Mouse (Mus musculus) forebrain, postnatal 0 days (tissue): Measurements from ENCODE around the gene Mocs3. TPM values are rescaled to one million over a fixed set of nuclear protein-coding genes. Genes with fewer than 3 reads are reported as not detected.

Experiments
- ATAC-seq: fragments of 200-750 bp; cut with Nextera tagmentation; 2 replicates; pipeline ENCODE4 v1.8.0; 2017; ENCODE audit warnings: mild to moderate bottlenecking, moderate library complexity
- DNase-seq: peaks from one replicate; pipeline ENCODE4 v3.0.0-alpha.2; 2015
- H3K27ac ChIP-seq: fragments of 300-500 bp; sonication (generic); 2 replicates; pipeline ENCODE4 v1.5.1; 2014; ENCODE audit warnings: low read depth, mild to moderate bottlenecking, antibody characterized with exemption, low read length, moderate library complexity, mixed read lengths
- H3K27me3 ChIP-seq: fragments of 300-500 bp; sonication (generic); 2 replicates; pipeline ENCODE4 v1.6.1; 2014; ENCODE audit warnings: mild to moderate bottlenecking, low read length, mixed read lengths; ENCODE audit not compliant: insufficient read depth
- H3K36me3 ChIP-seq: fragments of 300-500 bp; sonication (generic); 2 replicates; pipeline ENCODE4 v1.6.1; 2014; ENCODE audit warnings: mild to moderate bottlenecking, moderate library complexity; ENCODE audit not compliant: insufficient read depth
- H3K4me1 ChIP-seq: fragments of 300-500 bp; sonication (generic); 2 replicates; pipeline ENCODE4 v1.6.1; 2014; ENCODE audit warnings: antibody characterized with exemption; ENCODE audit not compliant: insufficient read depth
- H3K4me2 ChIP-seq: fragments of 300-500 bp; sonication (generic); 2 replicates; pipeline ENCODE4 v1.6.1; 2014; ENCODE audit warnings: low read depth, mild to moderate bottlenecking, moderate library complexity
- H3K4me3 ChIP-seq: fragments of 300-500 bp; sonication (generic); 2 replicates; pipeline ENCODE4 v1.5.1; 2014; ENCODE audit warnings: low read depth, low read length, mixed read lengths
- H3K9ac ChIP-seq: fragments of 300-500 bp; sonication (generic); 2 replicates; pipeline ENCODE4 v1.6.1; 2014; ENCODE audit warnings: mild to moderate bottlenecking
- H3K9me3 ChIP-seq: fragments of 300-500 bp; sonication (generic); 2 replicates; pipeline ENCODE4 v1.6.1; 2016; ENCODE audit warnings: low read length
- CTCF ChIP-seq: sonication (generic); IDR thresholded peaks from 2 replicates; pipeline ENCODE4 v1.5.1; 2016; ENCODE audit warnings: antibody characterized with exemption, control low read depth, low read depth
- WGBS: fragments of 180-500 bp; shearing (Covaris S2); extraction: QIAGEN DNeasy Blood & Tissue Kit; methylation state at CpG from one replicate; pipeline ENCODE4 v1.1.7; 2014; 5-methylcytosine and 5-hydroxymethylcytosine counted together
- polyA plus RNA-seq: library from polyadenylated mRNA; unstranded; fragments of >200 nt; fragmentation: Nextera tagmentation; extraction: Ambion mirVana; gene quantifications from 2 replicates; pipeline ENCODE4 v1.2.1, GENCODE M21; 2015
- total RNA-seq: library from RNA; depleted of rRNA; stranded (reverse); fragments of >200 nt; gene quantifications from 2 replicates; pipeline ENCODE4 v1.2.3, GENCODE M21; 2014

Gene Mocs3
- total and polyA plus RNA-seq, 2 experiments from 2014 or later, result 9.9 to 23.1 TPM

DNA sequence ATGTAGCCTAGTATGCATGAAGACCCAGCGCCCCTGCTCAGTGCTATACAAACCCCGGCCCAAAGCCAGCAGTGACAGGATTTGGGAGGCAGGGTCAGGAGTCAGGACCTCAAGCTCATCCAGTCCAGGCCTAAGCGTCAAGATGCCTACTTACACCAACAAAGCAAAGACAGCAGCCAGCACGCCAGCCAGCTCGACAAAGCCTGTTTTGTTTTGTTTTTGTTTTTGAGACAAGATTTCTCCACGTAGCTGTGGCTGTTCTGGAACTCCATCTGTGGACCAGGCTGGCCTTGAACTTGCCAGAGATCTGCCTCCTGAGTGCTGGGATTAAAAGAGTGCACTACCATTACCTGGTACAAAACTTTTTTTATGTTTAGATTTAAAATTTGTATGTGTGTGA lies 7.1 kb upstream of the Mocs3 start:
- Histone ChIP-seq H3K27ac (no peak overlapping the region), H3K4me2 (no peak overlapping the region), H3K27me3 (no peaks in the 10 kb centered on the region), H3K4me3 (no peak overlapping the region), H3K4me1 (no peaks in the 10 kb centered on the region), H3K36me3 (peaks cover 59% of the 10 kb centered on the region), H3K9me3 (no peaks in the 10 kb centered on the region), H3K9ac (no peak overlapping the region)
- no peak for TF ChIP-seq CTCF
- WGBS, result 88% methylated on average over 6 of the region's 6 CpGs
- no peak for ATAC-seq
- DNase-seq, result no peak

GRCm38 (mm10) chr2:168229116-168230025 lies 1.1 kb upstream of the Mocs3 start:
- peak overlapping the region; percentile 96; the same call in 1 of the 2 replicates for H3K27ac ChIP-seq
- no peak; the same call in 1 of the 2 replicates for ATAC-seq

DNA sequence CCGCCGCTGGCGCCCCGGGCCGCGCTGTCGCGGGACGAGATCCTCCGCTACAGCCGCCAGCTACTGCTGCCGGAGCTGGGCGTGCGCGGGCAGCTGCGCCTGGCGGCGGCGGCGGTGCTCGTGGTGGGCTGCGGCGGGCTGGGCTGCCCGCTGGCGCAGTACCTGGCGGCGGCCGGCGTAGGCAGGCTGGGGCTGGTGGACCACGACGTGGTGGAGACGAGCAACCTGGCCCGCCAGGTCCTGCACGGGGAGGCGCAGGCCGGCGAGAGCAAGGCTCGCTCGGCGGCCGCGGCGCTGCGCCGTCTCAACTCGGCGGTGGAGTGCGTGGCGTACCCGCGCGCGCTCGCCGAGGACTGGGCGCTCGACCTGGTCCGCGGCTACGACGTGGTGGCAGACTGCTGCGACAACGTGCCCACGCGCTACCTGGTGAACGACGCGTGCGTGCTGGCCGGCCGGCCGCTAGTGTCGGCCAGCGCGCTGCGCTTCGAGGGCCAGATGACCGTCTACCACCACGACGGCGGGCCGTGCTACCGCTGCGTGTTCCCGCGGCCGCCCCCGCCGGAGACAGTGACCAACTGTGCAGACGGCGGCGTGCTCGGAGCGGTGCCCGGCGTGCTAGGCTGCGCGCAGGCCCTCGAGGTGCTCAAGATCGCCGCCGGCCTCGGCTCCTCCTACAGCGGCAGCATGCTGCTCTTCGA lies 500 bp downstream of the Mocs3 start:
- Histone ChIP-seq H3K9ac (peak overlapping the region; percentile 85), H3K4me3 (peak overlapping the region; percentile 72), H3K27me3 (no peaks in the 10 kb centered on the region), H3K4me1 (peaks cover 12% of the 10 kb centered on the region), H3K27ac (peak overlapping the region; percentile 96), H3K9me3 (no peaks in the 10 kb centered on the region), H3K36me3 (no peaks in the 10 kb centered on the region; the same call in 1 of the 2 replicates), H3K4me2 (peak overlapping the region; percentile 96)
- DNase-seq (no peak), ATAC-seq (peak; percentile 62)
- WGBS, result 5% methylated on average over 83 of the region's 105 CpGs
- TF ChIP-seq CTCF, result no peak; the same call in 1 of the 2 replicates

More at GRCm38 (mm10) chr2:168229116-168230025, 1.1 kb upstream of the Mocs3 start:
- Histone ChIP-seq H3K9me3 (no peaks in the 10 kb centered on the region), H3K4me2 (peak overlapping the region; percentile 96), H3K4me3 (peak overlapping the region; percentile 72), H3K36me3 (peaks cover 12% of the 10 kb centered on the region), H3K27me3 (no peaks in the 10 kb centered on the region), H3K9ac (peak overlapping the region; percentile 85), H3K4me1 (peaks cover 12% of the 10 kb centered on the region)
- no peak for DNase-seq
- 20% methylated on average over 41 of the region's 41 CpGs for WGBS
- no peak for TF ChIP-seq CTCF

- Histone ChIP-seq H3K9me3 (no peaks in the 10 kb centered on the region), H3K4me1 (peaks cover 12% of the 10 kb centered on the region), H3K27me3 (no peaks in the 10 kb centered on the region), H3K36me3 (no peaks in the 10 kb centered on the region; the same call in 1 of the 2 replicates), H3K9ac (peak overlapping the region; percentile 85), H3K4me3 (peak overlapping the region; percentile 72), H3K27ac (0 out of 2 replicates have a peak overlapping the region, but pooled peaks have one; percentile 96), H3K4me2 (peak overlapping the region; percentile 96)
- DNase-seq (no peak), ATAC-seq (no peak)
- TF ChIP-seq CTCF, result no peak
- 65% methylated on average over 33 of the region's 33 CpGs for WGBS
Observed at GRCm38 (mm10) chr2:168231471-168231829, 1.0 kb downstream of the Mocs3 start.

- ATAC-seq, result no peak
- 94% methylated on average over 5 of the region's 5 CpGs for WGBS
- Histone ChIP-seq H3K9me3 (no peaks in the 10 kb centered on the region), H3K27me3 (no peaks in the 10 kb centered on the region), H3K4me2 (no peak overlapping the region), H3K27ac (no peak overlapping the region), H3K9ac (no peak overlapping the region), H3K4me1 (peaks cover 12% of the 10 kb centered on the region), H3K36me3 (no peaks in the 10 kb centered on the region; the same call in 1 of the 2 replicates), H3K4me3 (no peak overlapping the region)
- TF ChIP-seq CTCF, result no peak
- no peak for DNase-seq
Observed at GRCm38 (mm10) chr2:168233286-168233685, 2.9 kb downstream of the Mocs3 start.

- H3K4me3 ChIP-seq, result no peak overlapping the region
- ATAC-seq (no peak), DNase-seq (no peak)
- WGBS, result 84% methylated on average over 4 of the region's 4 CpGs
- no peaks in the 10 kb centered on the region for H3K27me3 ChIP-seq
- no peak overlapping the region for H3K9ac ChIP-seq
- no peaks in the 10 kb centered on the region for H3K9me3 ChIP-seq
- TF ChIP-seq CTCF, result no peak
- no peak overlapping the region for H3K4me2 ChIP-seq
- no peaks in the 10 kb centered on the region; the same call in 1 of the 2 replicates for H3K36me3 ChIP-seq
- no peaks in the 10 kb centered on the region for H3K4me1 ChIP-seq
- no peak overlapping the region for H3K27ac ChIP-seq
Observed at GRCm38 (mm10) chr2:168238335-168238734, 7.9 kb downstream of the Mocs3 start.

DNA sequence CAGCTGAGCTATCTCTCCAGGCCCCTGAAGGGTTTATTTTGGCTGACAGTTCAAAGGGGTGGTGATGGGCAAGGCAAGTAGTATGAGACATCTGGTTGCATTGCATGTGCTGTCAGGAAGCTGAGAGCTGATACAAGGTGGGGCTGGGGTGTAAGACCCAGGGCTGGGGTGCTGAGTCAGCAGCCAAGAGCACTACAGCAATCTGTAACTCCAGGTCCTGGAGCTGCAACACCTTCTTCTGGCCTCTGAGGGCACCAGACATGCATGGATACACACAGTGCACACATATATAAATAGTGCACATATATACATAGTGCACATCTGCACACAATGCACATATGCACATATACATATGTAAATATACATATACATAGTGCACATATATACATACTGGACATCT lies 12.4 kb downstream of the Mocs3 start:
- ATAC-seq (no peak), DNase-seq (no peak)
- H3K27ac ChIP-seq, result no peak overlapping the region
- H3K4me2 ChIP-seq, result no peak overlapping the region
- H3K4me1 ChIP-seq, result no peaks in the 10 kb centered on the region
- H3K9ac ChIP-seq, result no peak overlapping the region
- no peaks in the 10 kb centered on the region for H3K9me3 ChIP-seq
- H3K27me3 ChIP-seq, result no peaks in the 10 kb centered on the region
- H3K36me3 ChIP-seq, result no peaks in the 10 kb centered on the region
- TF ChIP-seq CTCF, result no peak
- no peak overlapping the region for H3K4me3 ChIP-seq
